Mouse (Mus musculus) neural tube, embryonic 11.5 days (tissue): ENCODE data around the gene Ache. TPM values are rescaled to one million over a fixed set of nuclear protein-coding genes. Genes with fewer than 3 reads are reported as not detected.

Experiments
- ATAC-seq: fragments of 200-750 bp; cut with Nextera tagmentation; 2 replicates; pipeline ENCODE4 v1.8.0; 2017; ENCODE audit warnings: moderate number of reproducible peaks, mild to moderate bottlenecking, moderate TSS enrichment, moderate library complexity; ENCODE audit not compliant: insufficient read depth, low FRiP score, low TSS enrichment
- DNase-seq: peaks from one replicate; pipeline ENCODE4 v3.0.0-alpha.2; 2015; ENCODE audit warnings: low spot score
- H3K27ac ChIP-seq: fragments of 300-500 bp; sonication (generic); 2 replicates; pipeline ENCODE4 v1.5.1; 2014; ENCODE audit warnings: low read depth, mild to moderate bottlenecking, low read length
- H3K27me3 ChIP-seq: fragments of 300-500 bp; sonication (generic); 2 replicates; pipeline ENCODE4 v1.6.1; 2014; ENCODE audit warnings: mild to moderate bottlenecking, low read length, mixed read lengths; ENCODE audit not compliant: control insufficient read depth, insufficient read depth
- H3K36me3 ChIP-seq: fragments of 300-500 bp; sonication (generic); 2 replicates; pipeline ENCODE4 v1.6.1; 2014; ENCODE audit warnings: mild to moderate bottlenecking, low read length, moderate library complexity, mixed read lengths; ENCODE audit not compliant: control insufficient read depth, insufficient read depth
- H3K4me1 ChIP-seq: fragments of 300-500 bp; sonication (generic); 2 replicates; pipeline ENCODE4 v1.6.1; 2014; ENCODE audit warnings: low read length, mixed read lengths; ENCODE audit not compliant: control insufficient read depth, insufficient read depth
- H3K4me2 ChIP-seq: fragments of 300-500 bp; sonication (generic); 2 replicates; pipeline ENCODE4 v1.6.1; 2014; ENCODE audit warnings: low read depth, mild to moderate bottlenecking, moderate library complexity
- H3K4me3 ChIP-seq: fragments of 300-500 bp; sonication (generic); 2 replicates; pipeline ENCODE4 v1.5.1; 2014; ENCODE audit warnings: low read depth, low read length
- H3K9ac ChIP-seq: fragments of 300-500 bp; sonication (generic); 2 replicates; pipeline ENCODE4 v1.6.1; 2014; ENCODE audit warnings: mild to moderate bottlenecking, low read length
- H3K9me3 ChIP-seq: fragments of 300-500 bp; sonication (generic); 2 replicates; pipeline ENCODE4 v1.6.1; 2016; ENCODE audit warnings: low read length; ENCODE audit not compliant: control insufficient read depth
- WGBS: fragments of 180-500 bp; shearing (Covaris S2); extraction: QIAGEN DNeasy Blood & Tissue Kit; methylation state at CpG from one replicate; pipeline ENCODE4 v1.1.7; 2014; 5-methylcytosine and 5-hydroxymethylcytosine counted together
- polyA plus RNA-seq: library from polyadenylated mRNA; unstranded; fragments of >200 nt; fragmentation: Nextera tagmentation; extraction: Ambion mirVana; gene quantifications from 2 replicates; pipeline ENCODE4 v1.2.1, GENCODE M21; 2014

Ache gene
- polyA plus RNA-seq, 1 experiment from 2014 or later = 14.7 TPM

DNA sequence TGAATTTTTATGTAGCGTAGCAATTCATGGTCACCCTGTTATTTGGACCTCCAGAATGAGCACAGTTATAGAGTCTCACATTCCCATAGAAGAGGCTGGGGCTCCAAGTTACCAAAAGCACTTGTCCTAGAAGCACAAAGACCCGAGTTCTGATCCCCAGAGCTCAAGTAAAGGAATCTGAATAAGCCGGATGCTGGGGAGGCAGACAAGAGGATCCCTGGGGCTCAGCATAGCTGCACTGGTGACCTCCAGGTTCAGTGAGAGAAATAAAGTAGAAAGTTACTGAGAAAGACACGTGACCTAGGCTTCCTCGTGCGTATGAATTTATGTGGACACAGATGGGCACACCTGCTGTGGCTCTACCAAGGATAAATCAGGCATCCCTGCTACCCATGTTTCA is 47.7 kb downstream of the Ache start:
- no peaks in the 10 kb centered on the region for H3K36me3 ChIP-seq
- H3K4me1 ChIP-seq = peaks cover 6% of the 10 kb centered on the region; the same call in 1 of the 2 replicates
- no peak overlapping the region for H3K4me3 ChIP-seq
- H3K27me3 ChIP-seq = no peaks in the 10 kb centered on the region
- H3K9ac ChIP-seq = no peak overlapping the region
- DNase-seq = no peak
- H3K4me2 ChIP-seq = no peak overlapping the region
- no peak for ATAC-seq
- WGBS = 59% methylated on average over 6 of the region's 6 CpGs
- no peaks in the 10 kb centered on the region for H3K9me3 ChIP-seq
- no peak overlapping the region for H3K27ac ChIP-seq

DNA sequence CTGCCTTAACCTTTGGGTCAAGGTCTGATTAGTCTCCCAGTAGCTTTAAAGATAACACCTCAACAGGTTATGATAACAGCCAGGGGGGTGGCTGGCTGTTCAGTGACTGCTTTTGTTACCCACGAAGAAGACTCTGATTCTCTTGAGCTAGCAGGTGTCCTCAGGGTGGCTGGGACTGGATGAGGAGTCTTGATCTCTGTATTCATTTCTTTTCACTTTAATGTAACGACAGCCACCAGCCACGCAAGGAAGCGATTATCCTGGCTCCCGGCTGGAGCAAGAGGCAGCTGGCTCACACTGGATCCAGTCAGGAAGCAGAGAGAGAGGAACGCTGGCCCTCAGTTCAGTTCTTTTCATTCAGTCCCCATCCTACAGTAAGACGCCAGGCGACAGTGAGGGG is 49.9 kb downstream of the Ache start:
- Histone ChIP-seq H3K9ac (no peak overlapping the region), H3K36me3 (no peaks in the 10 kb centered on the region), H3K9me3 (no peaks in the 10 kb centered on the region), H3K4me2 (no peak overlapping the region), H3K4me3 (no peak overlapping the region), H3K27me3 (no peaks in the 10 kb centered on the region), H3K27ac (no peak overlapping the region), H3K4me1 (peaks cover 6% of the 10 kb centered on the region; the same call in 1 of the 2 replicates)
- DNase-seq (no peak), ATAC-seq (no peak)
- 56% methylated on average over 8 of the region's 8 CpGs for WGBS

GRCm38 (mm10) chr5:137338256-137338655 is 50.9 kb downstream of the Ache start:
- H3K9me3 ChIP-seq = no peaks in the 10 kb centered on the region
- H3K27ac ChIP-seq = peak overlapping the region; percentile 76
- peak; percentile 92 for DNase-seq
- H3K4me1 ChIP-seq = peaks cover 6% of the 10 kb centered on the region; the same call in 1 of the 2 replicates
- ATAC-seq = peak; percentile 75
- H3K27me3 ChIP-seq = no peaks in the 10 kb centered on the region
- peak overlapping the region; percentile 84 for H3K4me2 ChIP-seq
- H3K4me3 ChIP-seq = peak overlapping the region; percentile 32
- H3K36me3 ChIP-seq = no peaks in the 10 kb centered on the region
- H3K9ac ChIP-seq = peak overlapping the region; percentile 66
- under 1% methylated on average over 19 of the region's 19 CpGs for WGBS

GRCm38 (mm10) chr5:137338663-137339289 is 51.5 kb downstream of the Ache start:
- Histone ChIP-seq H3K27me3 (no peaks in the 10 kb centered on the region), H3K4me3 (peak overlapping the region; percentile 32), H3K9ac (peak overlapping the region; percentile 66), H3K27ac (peak overlapping the region; percentile 76), H3K36me3 (no peaks in the 10 kb centered on the region), H3K9me3 (no peaks in the 10 kb centered on the region), H3K4me2 (peak overlapping the region; percentile 84), H3K4me1 (peaks cover 6% of the 10 kb centered on the region; the same call in 1 of the 2 replicates)
- no peak for DNase-seq
- 3% methylated on average over 11 of the region's 11 CpGs for WGBS
- peak; percentile 24; the same call in 1 of the 2 replicates for ATAC-seq

GRCm38 (mm10) chr5:137339290-137339979 is 52.1 kb downstream of the Ache start:
- peak overlapping the region; percentile 66 for H3K9ac ChIP-seq
- no peaks in the 10 kb centered on the region for H3K9me3 ChIP-seq
- DNase-seq (peak; percentile 33), ATAC-seq (peak; percentile 43; the same call in 1 of the 2 replicates)
- peak overlapping the region; percentile 84 for H3K4me2 ChIP-seq
- no peak overlapping the region; the same call in 1 of the 2 replicates for H3K27ac ChIP-seq
- peaks cover 6% of the 10 kb centered on the region; the same call in 1 of the 2 replicates for H3K4me1 ChIP-seq
- peak overlapping the region; percentile 32 for H3K4me3 ChIP-seq
- no peaks in the 10 kb centered on the region for H3K27me3 ChIP-seq
- 7% methylated on average over 22 of the region's 22 CpGs for WGBS
- no peaks in the 10 kb centered on the region for H3K36me3 ChIP-seq

DNA sequence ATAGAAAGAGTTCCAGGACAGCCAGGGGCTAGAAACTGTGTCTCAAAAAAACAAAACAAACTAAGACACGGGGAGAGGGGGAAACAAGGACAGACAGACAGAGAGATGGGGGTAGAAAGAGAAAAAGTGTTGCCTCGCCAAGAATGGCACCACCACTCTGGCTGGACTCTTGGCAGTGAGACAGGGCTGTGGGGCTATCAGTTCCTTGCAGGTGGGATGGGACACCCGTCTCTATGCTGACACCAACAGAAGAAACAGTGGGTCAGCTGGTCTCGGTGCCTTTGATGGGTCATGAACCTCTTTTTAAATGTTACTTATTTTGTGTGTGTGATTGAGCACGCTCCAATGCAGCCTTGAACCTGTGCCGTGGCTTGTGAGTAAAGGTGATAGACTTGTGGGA is 52.9 kb downstream of the Ache start:
- Histone ChIP-seq H3K4me3 (no peak overlapping the region), H3K4me1 (peaks cover 6% of the 10 kb centered on the region; the same call in 1 of the 2 replicates), H3K27ac (no peak overlapping the region), H3K36me3 (no peaks in the 10 kb centered on the region), H3K27me3 (no peaks in the 10 kb centered on the region), H3K9me3 (no peaks in the 10 kb centered on the region), H3K4me2 (peak overlapping the region; percentile 84; the same call in 1 of the 2 replicates), H3K9ac (no peak overlapping the region)
- DNase-seq (no peak), ATAC-seq (no peak)
- 81% methylated on average over 6 of the region's 6 CpGs for WGBS

GRCm38 (mm10) chr5:137342407-137343012 is 55.2 kb downstream of the Ache start:
- 85% methylated on average over 7 of the region's 7 CpGs for WGBS
- no peak overlapping the region for H3K9ac ChIP-seq
- no peaks in the 10 kb centered on the region for H3K9me3 ChIP-seq
- ATAC-seq (no peak), DNase-seq (no peak)
- H3K4me2 ChIP-seq = no peak overlapping the region
- no peak overlapping the region for H3K27ac ChIP-seq
- no peaks in the 10 kb centered on the region for H3K27me3 ChIP-seq
- H3K36me3 ChIP-seq = no peaks in the 10 kb centered on the region
- no peak overlapping the region for H3K4me3 ChIP-seq
- H3K4me1 ChIP-seq = peaks cover 6% of the 10 kb centered on the region; the same call in 1 of the 2 replicates

DNA sequence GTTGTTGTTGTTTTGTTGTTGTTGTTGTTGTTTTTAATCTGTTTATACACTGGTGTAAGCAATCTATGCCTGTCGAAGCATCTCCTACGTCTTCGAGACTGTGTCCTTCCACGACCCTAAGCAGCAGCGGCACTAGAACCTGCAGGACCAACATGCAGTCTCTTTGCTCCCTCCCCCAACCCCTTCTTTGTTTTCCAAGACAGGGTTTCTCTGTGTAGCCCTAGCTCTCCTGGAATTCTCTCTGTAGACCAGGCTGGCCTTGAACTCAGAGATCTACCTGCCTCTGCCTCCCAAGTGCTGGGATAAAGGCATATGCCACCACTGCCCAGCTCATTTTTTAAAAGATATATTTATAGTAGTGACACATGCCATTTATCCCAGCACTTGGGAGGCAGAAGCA is 56.1 kb downstream of the Ache start:
- ATAC-seq = no peak
- no peak overlapping the region for H3K4me2 ChIP-seq
- no peak overlapping the region for H3K9ac ChIP-seq
- no peak for DNase-seq
- WGBS = 96% methylated on average over 5 of the region's 5 CpGs
- no peaks in the 10 kb centered on the region for H3K36me3 ChIP-seq
- no peaks in the 10 kb centered on the region for H3K27me3 ChIP-seq
- no peak overlapping the region for H3K27ac ChIP-seq
- H3K9me3 ChIP-seq = no peaks in the 10 kb centered on the region
- H3K4me1 ChIP-seq = peaks cover 10% of the 10 kb centered on the region
- H3K4me3 ChIP-seq = no peak overlapping the region
